Comparison of ENCODE assay signal across 8 mouse cellular contexts in genomic region chr3:118425748-118426147, GRCm38 (mm10).
DNase-seq lines count a peak whose midpoint lies in the region; ATAC-seq lines count a peak whose summit lies in the region.

No protein-coding gene starts in this region.

- H3K4me1 ChIP-seq in lung, embryonic 15.5 days: peaks cover 10% of the 10 kb centered on the region; the same call in 1 of the 2 replicates
- H3K4me1 ChIP-seq in hindbrain, embryonic 15.5 days (replicated peaks): peaks cover 7% of the 10 kb centered on the region
- peaks cover 10% of the 10 kb centered on the region for H3K4me1 ChIP-seq in midbrain, embryonic 12.5 days

- H3K4me2 ChIP-seq in lung, embryonic 15.5 days: peak overlapping the region; percentile 55
- peak overlapping the region; percentile 73 for H3K4me2 ChIP-seq in hindbrain, embryonic 15.5 days
- peak overlapping the region; percentile 60 for H3K4me2 ChIP-seq in midbrain, embryonic 12.5 days (replicated peaks)

- peak; percentile 46; the same call in 1 of the 2 replicates for ATAC-seq in lung, embryonic 15.5 days (ENCODE audit: borderline replicate concordance, extremely low read depth, low FRiP score, low TSS enrichment)
- ATAC-seq in hindbrain, embryonic 15.5 days (ENCODE audit: low FRiP score, low read depth): no peak
- ATAC-seq in midbrain, embryonic 12.5 days (ENCODE audit: low FRiP score, low read depth): peak; percentile 57
- no peak for ATAC-seq in monocyte, adult 5-6 weeks (replicated peaks; ENCODE audit: insufficient number of reproducible peaks, low FRiP score, low TSS enrichment, poor library complexity, severe bottlenecking)

- peak overlapping the region; percentile 24 for H3K4me3 ChIP-seq in lung, embryonic 15.5 days
- peak overlapping the region; percentile 39 for H3K4me3 ChIP-seq in hindbrain, embryonic 15.5 days
- peak overlapping the region; percentile 40 for H3K4me3 ChIP-seq in midbrain, embryonic 12.5 days

- peaks cover 12% of the 10 kb centered on the region for H3K27me3 ChIP-seq in lung, embryonic 15.5 days
- H3K27me3 ChIP-seq in hindbrain, embryonic 15.5 days: 0 out of 2 replicates have a peak, but pooled peaks cover 5% of the 10 kb centered on the region
- peaks cover 31% of the 10 kb centered on the region for H3K27me3 ChIP-seq in midbrain, embryonic 12.5 days

- H3K27ac ChIP-seq in lung, embryonic 15.5 days: no peak overlapping the region
- H3K27ac ChIP-seq in hindbrain, embryonic 15.5 days (replicated peaks): no peak overlapping the region
- no peak overlapping the region for H3K27ac ChIP-seq in midbrain, embryonic 12.5 days (replicated peaks)

- no peaks in the 10 kb centered on the region for H3K9me3 ChIP-seq in lung, embryonic 15.5 days
- H3K9me3 ChIP-seq in hindbrain, embryonic 15.5 days: no peaks in the 10 kb centered on the region
- H3K9me3 ChIP-seq in midbrain, embryonic 12.5 days: no peaks in the 10 kb centered on the region

- H3K9ac ChIP-seq in lung, embryonic 15.5 days: no peak overlapping the region
- peak overlapping the region; percentile 32; the same call in 1 of the 2 replicates for H3K9ac ChIP-seq in hindbrain, embryonic 15.5 days
- peak overlapping the region; percentile 37; the same call in 1 of the 2 replicates for H3K9ac ChIP-seq in midbrain, embryonic 12.5 days (replicated peaks)

- peak; percentile 90 to 92 for DNase-seq in cerebellum, postnatal 10 days
- DNase-seq in cerebellum, adult 11 months: no peak
- no peak for DNase-seq in lung, postnatal 14 days
- no peak for DNase-seq in spleen, postnatal 36 days (ENCODE audit: low spot score in 2 of 2)

- no peaks in the 10 kb centered on the region for H3K36me3 ChIP-seq in lung, embryonic 15.5 days
- H3K36me3 ChIP-seq in hindbrain, embryonic 15.5 days: no peaks in the 10 kb centered on the region
- no peaks in the 10 kb centered on the region for H3K36me3 ChIP-seq in midbrain, embryonic 12.5 days

- WGBS in lung, embryonic 15.5 days: 4% methylated on average over 19 of the region's 19 CpGs
- 6% methylated on average over 19 of the region's 19 CpGs for WGBS in hindbrain, embryonic 15.5 days
- 4% methylated on average over 19 of the region's 19 CpGs for WGBS in midbrain, embryonic 12.5 days

Comparison
In these comparisons a context has a peak if more than half of its experiments do, and no peak if none do; other contexts are left out.
1. DNase-seq: peak in cerebellum, postnatal 10 days (2 of 2); none in cerebellum, adult 11 months (single experiment), lung, postnatal 14 days (single experiment) and spleen, postnatal 36 days (0 of 2).
2. ATAC-seq: peak in lung, embryonic 15.5 days (single experiment) and midbrain, embryonic 12.5 days (single experiment); none in hindbrain, embryonic 15.5 days (single experiment) and monocyte, adult 5-6 weeks (single experiment).
3. Peak in every context shown above with its lines, with median percentiles within 50 percentile points of each other: H3K4me2 ChIP-seq and H3K4me3 ChIP-seq.